Mouse (Mus musculus) macrophage (primary cell): ENCODE measurements around the gene Prdm16. TPM values are rescaled to one million over a fixed set of nuclear protein-coding genes. Genes with fewer than 3 reads are reported as not detected.

Experiments
- H3K27ac ChIP-seq: fragments of 350-480 bp; formaldehyde crosslinking; 2 replicates; pipeline ENCODE4 v1.9.0; 2021
- H3K36me3 ChIP-seq: fragments of 350-480 bp; formaldehyde crosslinking; 2 replicates; pipeline ENCODE4 v1.9.0; 2021; ENCODE audit errors: inconsistent target
- H3K4me3 ChIP-seq: fragments of 350-480 bp; formaldehyde crosslinking; 2 replicates; pipeline ENCODE4 v1.9.0; 2021; ENCODE audit errors: inconsistent target
- H3K79me2 ChIP-seq: fragments of 350-480 bp; formaldehyde crosslinking; 2 replicates; pipeline ENCODE4 v1.9.0; 2021; ENCODE audit errors: inconsistent target
- WGBS: methylation state at CpG from one replicate; pipeline ENCODE4 v1.1.7; 2026; ENCODE audit warnings: inconsistent platforms; ENCODE audit not compliant: missing documents; 5-methylcytosine and 5-hydroxymethylcytosine counted together
- polyA plus RNA-seq: library from polyadenylated mRNA; stranded (reverse); fragments of 250-400 nt; gene quantifications from 3 replicates; pipeline ENCODE4 v1.2.4, GENCODE M21; 2018; ENCODE audit warnings: inconsistent platforms
- total RNA-seq, 78 experiments: library from RNA; depleted of rRNA; stranded (reverse); fragments of 250-400 nt; gene quantifications; 1 replicate in 9 of 78; 2 replicates in 24 of 78; 3 replicates in 43 of 78; 4 replicates in 2 of 78; pipeline ENCODE4 v1.2.4; 2018; ENCODE audit warnings: inconsistent platforms in 56 of 78

Prdm16 gene
- total RNA-seq (2018; cell fraction: chromatin; rRNA removed) = 1 to 10 TPM in 3 of 26 experiments, under 1 TPM in 10, not detected in 13; 0.08 to 1.7 (median 0.72) TPM
- 1 to 10 TPM in 15 of 26 experiments, under 1 TPM in 11; 0.50 to 2.3 (median 1.3) TPM for total RNA-seq (2018; cell fraction: cytosol; rRNA removed)
- total RNA-seq (2018; cell fraction: nucleus; rRNA removed) = 1 to 10 TPM in 10 of 26 experiments, under 1 TPM in 14, not detected in 2; 0.06 to 3.0 (median 0.72) TPM
- polyA plus RNA-seq = 1.4 to 1.7 TPM (median 1.6 TPM) in 3 replicates

DNA sequence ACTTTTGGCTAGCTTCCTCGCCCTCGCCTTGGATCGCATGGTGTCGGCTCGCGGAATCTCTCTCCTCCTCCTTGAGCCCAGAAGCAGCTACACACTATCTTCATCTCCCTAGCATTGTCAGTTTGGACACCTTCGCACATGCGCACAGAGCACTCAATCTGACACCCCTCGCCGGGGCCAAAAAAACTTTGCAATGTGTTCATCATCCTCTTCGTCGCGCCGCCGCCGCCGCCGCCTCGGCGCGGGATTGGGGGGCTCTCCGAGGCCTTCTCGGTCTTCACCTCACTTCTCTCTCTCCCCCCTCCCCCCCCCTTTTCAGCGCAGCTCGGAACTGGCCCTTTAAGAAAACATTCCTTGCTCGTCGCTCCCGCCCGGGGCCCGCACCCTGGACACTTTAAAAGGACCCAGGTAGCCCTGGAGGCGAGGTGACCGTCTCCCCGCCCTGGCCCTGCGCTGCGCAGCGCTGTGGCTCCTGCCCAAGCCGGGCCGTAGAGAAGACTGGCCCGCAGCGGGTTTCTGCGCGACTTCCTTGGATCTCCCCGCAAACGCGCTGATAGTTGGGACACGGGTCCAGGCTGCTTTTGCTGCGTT lies at the start of gene Prdm16:
Gene Prdm16, minus strand, starts transcription at position 153 of the 591 bp plus-strand sequence.
- no peak within 1 kb of the TSS for H3K4me3 ChIP-seq
- H3K27ac ChIP-seq = no peak within 1 kb of the TSS
- no peaks in the 10 kb centered on the region for H3K79me2 ChIP-seq
- 2% methylated on average over 47 of the region's 47 CpGs for WGBS
- no peaks in the 10 kb centered on the region for H3K36me3 ChIP-seq

DNA sequence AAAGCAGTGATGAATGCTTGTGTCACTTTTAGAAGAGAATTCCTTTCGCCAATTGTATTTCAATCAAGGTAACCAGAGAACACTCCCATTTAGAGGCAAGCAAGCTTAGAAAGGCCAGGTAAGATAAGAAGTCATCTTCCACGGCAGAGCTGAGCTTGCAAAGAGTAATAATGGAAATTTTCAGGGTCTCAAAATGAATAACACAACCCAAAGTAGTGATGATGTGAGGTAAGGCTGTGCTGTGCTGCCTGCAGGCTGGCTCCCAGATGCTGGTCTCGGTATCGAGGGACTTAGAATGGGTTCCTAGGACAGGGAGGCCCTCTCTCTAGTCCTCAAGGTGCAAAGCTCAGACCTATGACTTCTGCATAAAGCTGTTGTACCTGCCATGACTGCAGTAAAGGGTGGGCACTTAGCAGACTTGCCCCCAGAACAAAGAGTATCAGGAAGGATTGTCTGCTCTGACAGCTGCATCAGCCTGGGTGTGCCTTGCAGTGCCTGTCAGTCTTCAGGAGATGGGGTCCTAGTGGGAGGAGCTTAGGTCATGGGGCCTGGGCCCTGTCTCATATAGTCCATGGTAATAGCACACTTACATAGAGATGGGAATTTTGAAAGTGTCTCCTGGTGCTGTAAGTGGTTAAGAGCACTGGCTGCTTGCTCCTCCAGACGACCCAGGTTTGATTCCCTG lies 46.5 kb upstream of the Prdm16 start:
- H3K4me3 ChIP-seq = no peak overlapping the region
- H3K27ac ChIP-seq = no peak overlapping the region
- no peaks in the 10 kb centered on the region for H3K36me3 ChIP-seq
- no peaks in the 10 kb centered on the region for H3K79me2 ChIP-seq
- WGBS = 89% methylated on average over 5 of the region's 5 CpGs

DNA sequence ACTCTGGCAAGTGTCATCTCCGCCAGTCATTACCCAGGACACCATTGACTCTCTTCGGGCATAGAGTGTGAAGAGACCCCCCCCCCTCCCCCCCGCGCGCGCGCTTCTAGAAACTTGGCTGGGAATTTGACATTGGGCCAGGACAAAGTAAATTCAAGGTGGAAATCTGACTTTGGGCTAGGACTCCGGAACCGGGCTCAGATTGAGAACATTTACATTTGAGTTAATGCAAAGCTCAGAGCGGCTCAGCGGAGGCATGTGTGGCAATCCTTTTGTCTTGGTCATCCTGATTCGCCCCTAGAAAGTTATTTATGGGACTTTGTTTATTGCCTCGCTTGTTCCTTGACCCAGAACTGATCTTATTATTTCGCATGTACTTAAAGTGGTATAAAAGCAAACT lies 45.6 kb upstream of the Prdm16 start:
- 73% methylated on average over 12 of the region's 14 CpGs for WGBS
- Histone ChIP-seq H3K27ac (no peak overlapping the region), H3K36me3 (no peaks in the 10 kb centered on the region), H3K4me3 (no peak overlapping the region), H3K79me2 (no peaks in the 10 kb centered on the region)

DNA sequence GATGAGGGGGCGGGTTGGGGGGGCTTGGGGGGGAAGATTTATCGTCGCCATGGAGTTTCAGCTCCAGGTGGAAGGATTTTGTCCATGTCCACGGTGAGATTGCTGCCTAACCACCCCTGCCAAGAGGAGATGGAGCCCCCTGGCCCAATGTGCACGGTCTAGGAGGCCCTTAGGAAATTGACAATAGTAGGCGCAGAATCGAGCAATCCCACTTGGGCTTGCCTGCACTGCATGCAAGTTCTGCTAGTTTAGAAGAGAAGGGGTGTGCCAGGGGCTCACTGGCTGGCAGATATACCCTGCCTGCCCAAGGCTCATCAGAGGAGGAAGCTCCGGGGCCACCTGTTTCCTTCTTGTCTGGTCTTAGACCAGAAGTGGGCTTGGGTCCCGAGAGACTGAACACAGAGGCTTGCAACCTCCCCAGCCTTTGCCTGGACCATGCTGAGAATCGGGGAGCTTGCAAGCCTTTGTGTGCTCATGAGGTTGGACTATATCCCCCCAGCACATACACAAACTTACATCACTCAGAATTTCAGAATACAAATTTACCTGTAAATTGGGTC lies 38.8 kb upstream of the Prdm16 start:
- whole genome bisulfite sequencing = 62% methylated on average over 8 of the region's 10 CpGs
- H3K4me3 ChIP-seq = no peak overlapping the region
- H3K27ac ChIP-seq = no peak overlapping the region
- H3K36me3 ChIP-seq = no peaks in the 10 kb centered on the region
- no peaks in the 10 kb centered on the region for H3K79me2 ChIP-seq

DNA sequence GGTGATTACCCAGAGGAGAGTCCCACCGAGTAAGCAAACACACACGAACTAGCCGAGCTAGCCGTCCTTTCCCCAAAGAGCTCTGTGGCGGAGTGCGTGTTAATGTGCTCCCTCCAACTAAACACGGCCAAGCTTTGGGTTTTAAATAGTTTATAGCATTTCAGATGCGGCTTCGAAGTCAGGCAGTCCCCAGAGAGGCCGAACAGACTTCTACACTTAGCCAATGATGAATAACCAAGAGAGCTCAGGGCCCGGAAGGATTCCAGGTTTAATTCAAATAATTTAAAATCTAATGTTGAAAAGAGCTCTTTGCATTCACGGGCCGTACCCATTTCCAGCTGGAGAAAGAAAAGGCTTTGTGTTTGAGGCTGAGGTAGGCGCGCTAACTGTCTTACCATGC lies 38.3 kb upstream of the Prdm16 start:
- no peak overlapping the region for H3K27ac ChIP-seq
- no peaks in the 10 kb centered on the region for H3K79me2 ChIP-seq
- WGBS = 70% methylated on average over 15 of the region's 15 CpGs
- H3K4me3 ChIP-seq = no peak overlapping the region
- H3K36me3 ChIP-seq = no peaks in the 10 kb centered on the region

DNA sequence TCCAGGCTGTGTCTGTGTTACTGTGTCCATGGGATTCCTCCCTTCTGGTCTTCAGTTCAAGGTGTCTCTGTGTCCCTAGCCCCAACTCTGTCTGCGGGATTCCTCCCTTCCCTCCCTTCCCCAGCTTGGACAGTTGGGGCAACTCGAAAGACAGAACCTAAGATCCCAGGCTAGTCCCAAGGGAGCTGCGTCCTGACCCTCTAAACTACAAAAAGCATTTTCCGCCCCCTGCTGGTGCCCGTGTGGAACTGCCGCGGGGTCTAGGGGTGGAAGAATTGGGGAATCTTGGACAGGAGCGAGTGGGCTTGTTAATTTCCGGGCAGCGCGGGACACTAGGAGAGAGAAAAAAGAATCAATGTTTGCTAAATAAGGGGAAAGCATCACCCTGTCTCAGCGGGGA lies 37.9 kb upstream of the Prdm16 start:
- no peak overlapping the region for H3K4me3 ChIP-seq
- no peaks in the 10 kb centered on the region for H3K79me2 ChIP-seq
- WGBS = 5% methylated on average over 12 of the region's 12 CpGs
- no peak overlapping the region for H3K27ac ChIP-seq
- H3K36me3 ChIP-seq = no peaks in the 10 kb centered on the region

DNA sequence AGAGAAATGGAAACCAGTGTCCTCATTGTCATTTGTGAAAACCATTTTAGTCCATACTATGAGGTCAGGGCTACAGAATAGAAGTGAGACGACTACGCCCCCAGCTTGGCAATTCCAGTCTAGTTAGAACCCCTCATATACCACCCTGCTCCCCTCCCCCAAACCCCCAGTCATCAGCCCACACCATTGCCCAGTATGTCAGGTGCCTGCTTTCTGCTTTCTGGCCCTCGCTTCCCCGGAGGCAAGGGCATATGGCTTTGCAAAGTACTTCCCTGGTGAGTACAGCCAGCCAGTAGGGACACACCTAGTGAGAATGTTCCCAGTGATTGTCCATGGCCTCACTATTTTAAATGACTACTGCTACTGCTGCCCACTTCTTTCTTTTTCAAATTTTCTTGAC lies 37.3 kb upstream of the Prdm16 start:
- Histone ChIP-seq H3K36me3 (no peaks in the 10 kb centered on the region), H3K4me3 (no peak overlapping the region), H3K27ac (no peak overlapping the region), H3K79me2 (no peaks in the 10 kb centered on the region)
- WGBS = 78% methylated on average over 4 of the region's 4 CpGs

DNA sequence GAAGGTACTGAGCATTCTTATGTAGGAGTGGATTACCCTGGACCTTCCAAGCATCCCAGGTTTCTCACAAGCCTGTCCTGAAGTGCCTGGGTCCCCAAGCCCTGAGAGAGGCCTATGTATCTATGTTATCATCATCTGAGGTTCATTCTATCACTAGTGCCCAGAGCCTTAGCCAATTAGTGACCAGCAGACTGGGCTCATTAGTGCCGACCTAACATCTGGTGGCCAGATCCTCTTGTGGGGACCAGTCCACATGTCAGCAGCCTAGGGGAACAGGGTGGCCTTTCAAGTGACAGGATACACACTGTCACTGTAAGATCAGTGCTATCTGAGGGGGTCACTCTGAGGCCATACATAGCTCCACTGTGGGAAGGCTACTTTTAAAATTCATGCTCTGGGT lies 35.4 kb upstream of the Prdm16 start:
- WGBS = 70% methylated on average over 1 of the region's 1 CpGs
- H3K4me3 ChIP-seq = no peak overlapping the region
- H3K27ac ChIP-seq = no peak overlapping the region
- H3K79me2 ChIP-seq = no peaks in the 10 kb centered on the region
- no peaks in the 10 kb centered on the region for H3K36me3 ChIP-seq

DNA sequence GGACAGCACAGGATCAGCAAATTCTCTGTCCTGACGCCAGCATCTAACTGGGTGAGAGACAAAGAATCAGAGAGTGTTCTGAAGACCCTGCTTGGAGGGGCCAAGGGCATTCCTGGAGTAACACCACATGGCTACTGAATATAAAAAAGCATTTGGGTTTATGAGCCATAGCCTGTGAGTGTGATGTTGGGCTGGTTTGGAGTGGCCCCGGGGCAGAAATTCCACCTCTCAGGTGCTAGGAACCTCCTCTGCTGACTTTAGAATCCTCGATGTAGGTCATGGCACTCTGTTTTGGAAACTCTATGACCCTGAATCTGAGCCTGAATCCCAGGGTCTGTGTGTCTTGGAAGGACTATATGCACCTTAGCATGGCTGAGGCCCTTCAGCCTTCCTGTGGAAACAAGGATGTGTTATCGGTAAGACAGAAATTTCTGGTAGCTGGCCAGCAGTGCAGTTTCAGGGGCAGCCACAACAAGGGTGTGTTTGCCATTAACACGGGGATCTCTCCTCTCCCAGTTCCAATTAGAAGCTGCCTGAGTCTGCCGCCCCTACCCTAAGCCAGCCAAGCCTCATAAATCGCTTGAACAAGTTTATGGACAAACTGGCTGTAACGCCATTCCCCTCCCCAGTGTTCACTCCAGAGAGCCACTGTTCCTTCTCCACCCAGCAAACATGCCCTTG lies 34.7 kb upstream of the Prdm16 start:
- Histone ChIP-seq H3K36me3 (no peaks in the 10 kb centered on the region), H3K4me3 (no peak overlapping the region), H3K79me2 (no peaks in the 10 kb centered on the region), H3K27ac (no peak overlapping the region)
- 84% methylated on average over 8 of the region's 8 CpGs for WGBS

DNA sequence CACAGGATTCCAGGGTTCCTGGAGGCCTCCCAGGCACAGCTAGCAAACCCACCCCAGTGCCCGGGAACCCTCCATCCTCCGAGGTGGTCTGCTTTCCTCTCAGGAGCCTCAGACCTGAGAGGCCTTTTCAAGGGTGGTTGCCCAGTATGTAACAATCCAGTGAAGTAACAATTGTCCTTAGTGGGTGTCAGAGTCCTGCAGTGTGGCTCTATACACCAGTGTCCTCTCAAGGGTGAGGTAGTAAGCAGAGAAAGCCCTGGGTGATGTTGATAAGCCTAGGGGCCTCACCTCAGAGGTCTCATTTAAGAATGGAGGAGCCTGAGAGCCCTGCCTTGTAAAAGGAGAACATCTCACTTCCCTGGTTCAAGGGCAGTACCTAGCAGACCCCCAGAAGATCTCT lies 31.1 kb upstream of the Prdm16 start, which contains the start of gene Actrt2:
Gene Actrt2, minus strand, starts transcription at position 101 of the 400 bp plus-strand sequence.
- WGBS = 80% methylated on average over 2 of the region's 2 CpGs
- H3K36me3 ChIP-seq = no peaks in the 10 kb centered on the region
- no peaks in the 10 kb centered on the region for H3K79me2 ChIP-seq
- no peak within 1 kb of the TSS for H3K4me3 ChIP-seq
- H3K27ac ChIP-seq = no peak within 1 kb of the TSS

DNA sequence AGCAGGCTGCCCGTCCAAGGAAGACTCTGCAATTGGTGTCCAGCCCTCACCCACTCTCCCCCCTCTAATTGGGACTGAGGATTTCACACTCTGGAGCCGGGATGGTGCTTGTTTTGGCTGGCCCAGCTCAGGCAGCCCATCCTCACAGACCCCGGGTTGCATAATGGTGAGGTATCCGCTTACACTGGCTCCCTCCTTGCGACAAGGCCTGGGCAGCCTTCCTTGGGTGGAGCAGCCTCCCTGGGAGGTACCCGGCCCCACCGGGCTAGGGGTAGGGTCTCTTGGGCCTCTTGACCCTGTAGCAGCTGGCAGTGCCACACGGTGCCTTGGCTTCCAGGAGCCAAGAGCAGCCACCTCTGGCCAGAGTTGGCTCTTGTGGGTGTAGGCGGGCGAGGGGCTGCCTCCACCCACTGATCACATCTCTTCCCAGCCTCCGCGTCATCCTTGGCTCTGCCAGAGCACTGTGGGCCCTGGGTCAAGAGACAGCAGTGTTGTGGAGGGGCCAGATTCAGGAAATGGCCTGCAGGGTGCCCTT lies 26.1 kb upstream of the Prdm16 start:
- H3K79me2 ChIP-seq = no peaks in the 10 kb centered on the region
- WGBS = 86% methylated on average over 12 of the region's 12 CpGs
- H3K36me3 ChIP-seq = no peaks in the 10 kb centered on the region
- no peak overlapping the region for H3K4me3 ChIP-seq
- no peak overlapping the region for H3K27ac ChIP-seq

DNA sequence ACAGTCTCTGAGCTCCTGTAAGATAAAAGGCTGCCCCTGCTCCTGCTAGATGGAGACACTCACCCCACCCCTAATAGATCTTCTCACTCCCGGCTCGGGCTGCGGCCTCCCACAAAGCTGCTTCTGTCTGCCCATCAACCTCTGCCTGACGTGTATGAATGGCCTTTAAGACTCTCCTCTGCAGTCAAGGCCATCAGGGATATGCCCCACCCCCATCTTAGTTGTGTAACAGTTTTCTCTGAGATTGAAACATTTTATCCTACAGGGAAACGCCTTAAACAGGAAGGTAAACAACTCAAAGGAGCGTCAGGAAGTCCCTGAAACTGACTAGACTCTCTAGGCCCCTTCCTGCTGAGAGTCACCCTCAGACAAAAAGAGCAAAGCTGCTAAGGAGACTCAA lies 24.6 kb upstream of the Prdm16 start:
- 82% methylated on average over 6 of the region's 6 CpGs for WGBS

DNA sequence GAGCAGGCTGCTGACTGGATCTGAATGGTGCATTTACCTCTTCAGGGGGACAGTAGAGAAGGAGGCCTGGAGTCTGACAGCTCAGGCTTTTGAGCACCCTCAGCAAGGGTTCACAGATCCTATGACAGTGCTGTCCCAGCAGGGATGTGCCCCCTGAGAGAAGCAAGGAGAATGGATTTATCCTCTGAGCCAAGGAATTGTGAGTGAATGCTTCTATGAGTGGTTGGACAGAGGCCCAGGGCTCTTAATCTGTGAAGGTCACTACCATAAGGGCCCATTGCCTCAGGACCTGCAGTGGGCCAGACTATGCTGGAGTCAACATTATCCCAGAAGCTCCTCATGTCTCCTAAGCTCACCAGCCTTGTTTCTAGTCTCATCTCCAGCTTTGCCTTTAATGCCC lies 23.4 kb upstream of the Prdm16 start:
- Histone ChIP-seq H3K36me3 (no peaks in the 10 kb centered on the region), H3K4me3 (no peak overlapping the region), H3K79me2 (no peaks in the 10 kb centered on the region), H3K27ac (no peak overlapping the region)

More for the DNA sequence above, 24.6 kb upstream of the Prdm16 start:
- Histone ChIP-seq H3K4me3 (no peak overlapping the region), H3K79me2 (no peaks in the 10 kb centered on the region), H3K27ac (no peak overlapping the region), H3K36me3 (no peaks in the 10 kb centered on the region)

DNA sequence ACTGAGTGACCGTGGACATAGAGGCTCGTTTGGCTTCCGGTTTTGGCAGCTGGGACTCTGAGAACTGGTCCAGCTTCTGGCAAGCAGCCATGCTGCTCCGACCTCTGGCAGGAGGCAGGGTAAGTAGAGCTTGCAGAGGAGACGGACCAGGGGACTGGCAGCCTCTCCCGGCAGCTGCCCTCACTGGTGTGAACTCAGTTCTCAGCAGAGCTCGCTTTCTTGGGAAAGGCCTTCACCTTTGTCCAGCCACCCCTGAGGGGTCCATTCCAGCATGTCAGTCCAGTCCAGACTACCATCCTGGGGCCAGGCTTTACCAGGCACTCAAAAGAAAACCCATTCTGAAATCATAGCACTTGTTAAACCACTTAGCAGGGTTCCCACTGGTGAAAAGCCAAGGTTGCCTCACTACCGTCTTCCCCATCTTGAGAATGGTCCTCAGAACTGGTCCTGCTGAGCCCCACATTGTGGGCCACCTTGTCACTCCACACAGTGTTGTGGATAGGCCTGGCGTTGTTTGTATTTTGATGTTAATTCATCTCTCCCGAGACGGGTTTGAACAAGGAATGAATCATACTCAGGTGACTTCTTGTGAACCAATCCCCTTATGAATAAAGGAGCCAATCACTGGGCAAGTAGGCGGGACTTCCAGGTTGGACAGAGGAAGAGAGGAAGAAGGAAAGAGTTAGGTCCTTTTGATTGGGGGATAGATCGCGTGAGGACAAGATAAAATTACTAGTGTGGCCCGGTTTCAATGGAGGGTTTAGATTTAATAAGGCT lies 18.6 kb upstream of the Prdm16 start:
- Histone ChIP-seq H3K79me2 (no peaks in the 10 kb centered on the region), H3K36me3 (no peaks in the 10 kb centered on the region), H3K4me3 (no peak overlapping the region), H3K27ac (no peak overlapping the region)
- WGBS = 90% methylated on average over 15 of the region's 15 CpGs
